Mouse (Mus musculus) hindbrain, embryonic 13.5 days (tissue): ENCODE results near the gene Ptprs. TPM values are rescaled to one million over a fixed set of nuclear protein-coding genes. Genes with fewer than 3 reads are reported as not detected.

ENCODE experiments used
- ATAC-seq: fragments of 200-750 bp; cut with Nextera tagmentation; 2 replicates; pipeline ENCODE4 v1.8.0; 2017; ENCODE audit warnings: moderate TSS enrichment; ENCODE audit not compliant: low FRiP score
- H3K27ac ChIP-seq: fragments of 300-500 bp; sonication (generic); 2 replicates; pipeline ENCODE4 v1.5.1; 2015; ENCODE audit warnings: inconsistent platforms, mild to moderate bottlenecking, moderate library complexity
- H3K27me3 ChIP-seq: fragments of 300-500 bp; sonication (generic); 2 replicates; pipeline ENCODE4 v1.6.1; 2015; ENCODE audit warnings: mild to moderate bottlenecking, inconsistent platforms
- H3K36me3 ChIP-seq: fragments of 300-500 bp; sonication (generic); 2 replicates; pipeline ENCODE4 v1.6.1; 2015; ENCODE audit warnings: mild to moderate bottlenecking, inconsistent platforms
- H3K4me1 ChIP-seq: fragments of 300-500 bp; sonication (generic); replicated peaks from 2 replicates; pipeline ENCODE4 v1.6.1; 2015; ENCODE audit warnings: inconsistent platforms
- H3K4me2 ChIP-seq: fragments of 300-500 bp; sonication (generic); 2 replicates; pipeline ENCODE4 v1.6.1; 2015; ENCODE audit warnings: inconsistent platforms, mild to moderate bottlenecking, moderate library complexity
- H3K4me3 ChIP-seq: fragments of 300-500 bp; sonication (generic); 2 replicates; pipeline ENCODE4 v1.5.1; 2015; ENCODE audit warnings: mild to moderate bottlenecking, inconsistent platforms
- H3K9ac ChIP-seq: fragments of 300-500 bp; sonication (generic); 2 replicates; pipeline ENCODE4 v1.6.1; 2015; ENCODE audit warnings: mild to moderate bottlenecking, inconsistent platforms
- H3K9me3 ChIP-seq: fragments of 300-500 bp; sonication (generic); 2 replicates; pipeline ENCODE4 v1.6.1; 2016; ENCODE audit warnings: inconsistent platforms
- WGBS: fragments of 180-500 bp; shearing (Covaris S2); methylation state at CpG from one replicate; pipeline ENCODE4 v1.1.7; 2015; 5-methylcytosine and 5-hydroxymethylcytosine counted together
- microRNA-seq: library from miRNA; unstranded; fragments of <30 nt; microRNA quantifications from one replicate; pipeline ENCODE4, GENCODE M21; 2016
- polyA plus RNA-seq: library from polyadenylated mRNA; unstranded; fragments of >200 nt; fragmentation: Nextera tagmentation; extraction: Ambion mirVana; gene quantifications from 2 replicates; pipeline ENCODE4 v1.2.1, GENCODE M21; 2015

Gene Ptprs
- polyA plus RNA-seq, 1 experiment from 2014 or later: 273 TPM

DNA sequence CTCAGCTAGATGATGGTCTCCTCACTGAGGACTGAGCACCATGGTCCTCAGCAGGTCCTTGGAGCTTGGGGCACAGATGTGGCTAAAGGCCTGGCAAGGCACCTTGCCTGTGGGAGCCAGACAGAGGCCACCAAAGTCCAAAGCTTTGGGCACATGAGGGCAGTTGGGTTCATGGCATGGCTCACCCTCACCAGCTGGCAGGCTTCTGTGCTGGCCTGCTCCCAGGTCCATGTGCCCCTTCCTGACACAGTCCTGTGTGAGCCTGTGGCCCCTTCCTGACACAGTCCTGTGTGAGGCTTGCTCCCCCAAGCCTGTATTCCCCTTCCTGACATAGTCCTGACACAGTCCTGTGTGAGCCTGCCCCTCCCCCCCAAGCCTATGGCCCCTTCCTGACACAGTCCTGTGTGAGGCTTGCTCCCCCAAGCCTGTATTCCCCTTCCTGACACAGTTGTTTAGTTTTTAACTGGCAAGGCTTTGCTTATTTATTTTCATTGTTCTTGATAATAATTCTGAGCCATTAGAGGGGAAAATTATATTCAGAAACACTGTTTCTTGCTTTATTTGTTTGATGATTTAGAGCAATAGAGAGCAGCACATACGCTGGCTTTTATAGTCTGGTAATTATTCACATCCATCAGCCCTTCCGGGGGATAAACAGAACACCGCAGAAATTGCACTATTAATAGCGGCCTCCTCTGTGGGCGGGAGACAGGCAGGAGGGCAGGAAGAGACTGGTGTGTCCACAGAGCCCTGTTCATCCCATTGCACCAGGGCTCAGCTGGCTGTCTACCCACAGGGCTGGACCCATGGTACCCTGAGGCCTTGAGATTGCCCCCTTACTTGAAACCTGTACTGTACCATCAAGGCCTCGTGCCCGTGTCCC lies 110.3 kb downstream of the Ptprs start:
- Histone ChIP-seq H3K27me3 (no peaks in the 10 kb centered on the region), H3K4me1 (peaks cover 72% of the 10 kb centered on the region), H3K4me3 (no peak overlapping the region), H3K9ac (peak overlapping the region; percentile 20; the same call in 1 of the 2 replicates), H3K36me3 (peaks cover 58% of the 10 kb centered on the region), H3K27ac (peak overlapping the region; percentile 90), H3K4me2 (0 out of 2 replicates have a peak overlapping the region, but pooled peaks have one; percentile 3), H3K9me3 (no peaks in the 10 kb centered on the region)
- 40% methylated on average over 7 of the region's 7 CpGs for WGBS
- ATAC-seq: peak; percentile 59

Small RNA genes within 50 kb of the gene (microRNA-seq; reads per million reads assigned to microRNA genes)
- gene Mir6977: 4.7 reads per million, percentile 14 among the genes with 10 or more reads in this experiment

Other genes starting within 250 kb of the Ptprs start
- gene Fem1a, start 219.7 kb downstream of the Ptprs start, polyA plus RNA-seq: 18.9 and 20.1 TPM in 2 replicates
- gene Ticam1, start 199.7 kb downstream of the Ptprs start, polyA plus RNA-seq: 1.3 and 1.4 TPM in 2 replicates
- gene Plin3, start 183.6 kb downstream of the Ptprs start, polyA plus RNA-seq: 20.0 and 23.5 TPM in 2 replicates
- not detected in 2 replicates for gene Arrdc5, start 176.2 kb downstream of the Ptprs start, polyA plus RNA-seq
- gene Uhrf1, start 173.2 kb downstream of the Ptprs start, polyA plus RNA-seq: 27.1 and 29.6 TPM in 2 replicates
- gene Kdm4b, start 150.4 kb downstream of the Ptprs start, polyA plus RNA-seq: 66.0 and 66.7 TPM in 2 replicates
- not detected in 2 replicates for gene Znrf4, start 35.9 kb upstream of the Ptprs start, polyA plus RNA-seq
- gene Gm20219, start 77.9 kb upstream of the Ptprs start, polyA plus RNA-seq: 1.2 and 1.8 TPM in 2 replicates
- 76.1 and 76.2 TPM in 2 replicates for gene Safb2, start 108.1 kb upstream of the Ptprs start, polyA plus RNA-seq
- 105 and 113 TPM in 2 replicates for gene Safb, start 108.3 kb upstream of the Ptprs start, polyA plus RNA-seq
- 204 and 212 TPM in 2 replicates for gene 2410015M20Rik, start 133.3 kb upstream of the Ptprs start, polyA plus RNA-seq
- 1,179 and 1,235 TPM in 2 replicates for gene Rpl36, start 136.9 kb upstream of the Ptprs start, polyA plus RNA-seq
- gene Lonp1, start 150.4 kb upstream of the Ptprs start, polyA plus RNA-seq: 40.6 and 40.8 TPM in 2 replicates
- 2.1 and 2.4 TPM in 2 replicates for gene Catsperd, start 151.7 kb upstream of the Ptprs start, polyA plus RNA-seq
- gene Ranbp3, start 196.8 kb upstream of the Ptprs start, polyA plus RNA-seq: 99.1 and 102 TPM in 2 replicates
- 507 and 515 TPM in 2 replicates for gene Ndufa11, start 241.3 kb upstream of the Ptprs start, polyA plus RNA-seq
- 14.9 and 17.8 TPM in 2 replicates for gene Vmac, start 241.5 kb upstream of the Ptprs start, polyA plus RNA-seq